Mouse (Mus musculus) liver, adult 2 months (tissue): ENCODE results near the gene Jun. TPM values are rescaled to one million over a fixed set of nuclear protein-coding genes. Genes with fewer than 3 reads are reported as not detected.

Source experiments
- DNase-seq: peaks from one replicate; pipeline ENCODE4 v3.0.0-alpha.2; 2011; ENCODE audit warnings: low read depth, low spot score; ENCODE audit errors: extremely low read depth
- H3K27ac ChIP-seq: fragments of 200-500 bp; replicated peaks from 2 replicates; pipeline ENCODE4 v1.5.1; 2012; ENCODE audit warnings: low read depth, mild to moderate bottlenecking, control low read depth, inconsistent platforms, low read length; ENCODE audit not compliant: insufficient read depth
- H3K27me3 ChIP-seq: fragments of 200-500 bp; 2 replicates; pipeline ENCODE4 v1.6.1; 2012; ENCODE audit warnings: mild to moderate bottlenecking, moderate library complexity, low read length, inconsistent platforms; ENCODE audit not compliant: control insufficient read depth, insufficient read depth
- H3K36me3 ChIP-seq: fragments of 200-500 bp; 2 replicates; pipeline ENCODE4 v1.6.1; 2012; ENCODE audit warnings: low read length, inconsistent platforms; ENCODE audit not compliant: control insufficient read depth, insufficient read depth
- H3K4me1 ChIP-seq: fragments of 200-500 bp; 2 replicates; pipeline ENCODE4 v1.6.1; 2011; ENCODE audit warnings: low read length; ENCODE audit not compliant: control insufficient read depth, insufficient read depth
- H3K4me3 ChIP-seq: fragments of 200-500 bp; 2 replicates; pipeline ENCODE4 v1.5.1; 2011; ENCODE audit warnings: low read depth, mild to moderate bottlenecking, control low read depth, low read length, moderate library complexity; ENCODE audit not compliant: insufficient read depth
- H3K79me2 ChIP-seq: fragments of 200-500 bp; 2 replicates; pipeline ENCODE4 v1.6.1; 2012; ENCODE audit warnings: inconsistent platforms, mild to moderate bottlenecking, low read length, moderate library complexity; ENCODE audit not compliant: control insufficient read depth, insufficient read depth
- H3K9ac ChIP-seq: fragments of 200-500 bp; 2 replicates; pipeline ENCODE4 v1.6.1; 2012; ENCODE audit warnings: low read depth, mild to moderate bottlenecking, control low read depth, inconsistent platforms, low read length
- CTCF ChIP-seq: fragments of 200-500 bp; IDR thresholded peaks from 2 replicates; pipeline ENCODE4 v1.5.1; 2011; ENCODE audit warnings: low read depth, low read length, control low read depth
- POLR2A ChIP-seq: fragments of 200-500 bp; IDR thresholded peaks from 2 replicates; pipeline ENCODE4 v1.6.1; 2011; ENCODE audit warnings: low read length, control low read depth; ENCODE audit not compliant: insufficient read depth; ENCODE audit errors: extremely low read depth
- WGBS: fragments of 180-500 bp; shearing (Covaris S2); methylation state at CpG from one replicate; pipeline ENCODE4 v1.1.7; 2018; 5-methylcytosine and 5-hydroxymethylcytosine counted together
- polyA plus RNA-seq: library from polyadenylated mRNA; depleted of rRNA; stranded (reverse); fragments of >200 nt; gene quantifications from 2 replicates; pipeline ENCODE4 v1.2.3, GENCODE M21; 2012
- total RNA-seq: library from RNA; depleted of rRNA; stranded (reverse); fragments of >200 nt; gene quantifications from 2 replicates; pipeline ENCODE4 v1.2.3, GENCODE M21; 2014

The Jun gene
- total and polyA plus RNA-seq, 2 experiments: 3.7 to 5.7 TPM

DNA sequence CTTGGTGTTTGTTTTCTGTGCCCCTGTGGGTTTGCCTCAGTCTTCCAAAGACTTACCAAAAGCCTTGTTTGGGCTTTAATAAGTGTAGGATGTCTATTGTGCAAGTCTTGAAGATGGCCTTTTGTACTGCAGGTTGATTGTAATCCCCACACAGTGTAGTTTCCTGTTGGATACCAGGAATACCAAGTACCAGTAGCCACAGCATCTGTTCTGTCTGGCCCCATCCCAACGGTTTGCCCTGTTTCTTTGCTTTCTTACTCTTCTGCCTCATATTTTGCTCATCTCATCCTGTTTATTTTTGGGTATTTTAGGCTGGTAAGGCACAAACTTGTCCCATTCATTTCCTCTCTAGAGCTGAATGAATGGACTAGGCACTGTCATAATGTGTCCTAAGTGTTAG is 3.3 kb upstream of the Jun start:
- no peaks in the 10 kb centered on the region for H3K79me2 ChIP-seq
- 53% methylated on average over 1 of the region's 1 CpGs for WGBS
- H3K27me3 ChIP-seq: no peaks in the 10 kb centered on the region
- H3K27ac ChIP-seq: no peak overlapping the region
- H3K36me3 ChIP-seq: no peaks in the 10 kb centered on the region
- H3K4me1 ChIP-seq: no peaks in the 10 kb centered on the region
- no peak for DNase-seq
- TF ChIP-seq CTCF (no peak), POLR2A (no peak)
- H3K9ac ChIP-seq: no peak overlapping the region
- H3K4me3 ChIP-seq: no peak overlapping the region

DNA sequence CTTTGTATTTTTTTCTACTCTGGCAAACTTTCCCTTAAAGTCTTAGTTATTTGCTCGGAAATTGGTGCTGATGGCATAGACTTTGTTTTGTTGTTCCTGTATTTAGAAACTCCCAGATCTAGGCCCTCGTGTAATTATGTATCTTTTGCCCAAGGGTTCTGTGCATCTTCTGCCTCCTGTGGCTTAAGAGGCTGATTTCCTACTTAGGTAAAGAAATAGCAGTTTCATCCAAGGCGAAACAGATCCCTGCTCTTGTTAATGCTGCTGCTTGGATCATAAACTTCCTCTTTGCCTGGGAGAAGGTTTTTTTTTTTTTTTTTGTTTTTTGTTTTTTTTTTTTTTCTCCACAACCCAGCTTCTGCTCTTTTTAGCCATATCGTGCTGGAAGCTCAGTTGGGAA is 2.3 kb upstream of the Jun start:
- TF ChIP-seq CTCF (no peak), POLR2A (no peak)
- 65% methylated on average over 4 of the region's 4 CpGs for WGBS
- peak; percentile 10 for DNase-seq
- Histone ChIP-seq H3K79me2 (no peaks in the 10 kb centered on the region), H3K27me3 (no peaks in the 10 kb centered on the region), H3K9ac (no peak overlapping the region), H3K36me3 (no peaks in the 10 kb centered on the region), H3K4me1 (no peaks in the 10 kb centered on the region), H3K27ac (no peak overlapping the region), H3K4me3 (no peak overlapping the region)

DNA sequence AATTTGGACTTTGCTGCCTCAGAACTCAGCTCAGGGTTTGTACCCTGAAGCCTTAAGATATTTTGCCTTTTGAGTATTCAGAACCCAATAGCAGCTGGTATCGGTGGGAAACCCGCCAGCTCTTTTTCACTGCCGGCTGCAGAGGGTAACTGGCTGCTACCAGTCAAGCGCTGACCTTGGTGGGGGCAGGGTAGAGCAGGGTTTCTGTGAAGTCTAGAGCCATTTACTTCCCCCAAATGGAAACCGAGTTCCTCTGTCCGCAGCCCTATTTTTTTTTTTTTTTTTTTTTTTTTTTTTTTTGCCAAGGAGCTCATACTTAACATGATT is 1.7 kb upstream of the Jun start:
- peak overlapping the region; percentile 35; the same call in 1 of the 2 replicates for H3K4me3 ChIP-seq
- WGBS: 0% methylated on average over 6 of the region's 6 CpGs
- no peaks in the 10 kb centered on the region for H3K79me2 ChIP-seq
- no peak for TF ChIP-seq POLR2A
- DNase-seq: peak; percentile 83
- 0 out of 2 replicates have a peak, but pooled peaks cover 2% of the 10 kb centered on the region for H3K4me1 ChIP-seq
- peak overlapping the region; percentile 84 for H3K27ac ChIP-seq
- H3K36me3 ChIP-seq: no peaks in the 10 kb centered on the region
- peak overlapping the region; percentile 62; the same call in 1 of the 2 replicates for H3K9ac ChIP-seq
- H3K27me3 ChIP-seq: no peaks in the 10 kb centered on the region

DNA sequence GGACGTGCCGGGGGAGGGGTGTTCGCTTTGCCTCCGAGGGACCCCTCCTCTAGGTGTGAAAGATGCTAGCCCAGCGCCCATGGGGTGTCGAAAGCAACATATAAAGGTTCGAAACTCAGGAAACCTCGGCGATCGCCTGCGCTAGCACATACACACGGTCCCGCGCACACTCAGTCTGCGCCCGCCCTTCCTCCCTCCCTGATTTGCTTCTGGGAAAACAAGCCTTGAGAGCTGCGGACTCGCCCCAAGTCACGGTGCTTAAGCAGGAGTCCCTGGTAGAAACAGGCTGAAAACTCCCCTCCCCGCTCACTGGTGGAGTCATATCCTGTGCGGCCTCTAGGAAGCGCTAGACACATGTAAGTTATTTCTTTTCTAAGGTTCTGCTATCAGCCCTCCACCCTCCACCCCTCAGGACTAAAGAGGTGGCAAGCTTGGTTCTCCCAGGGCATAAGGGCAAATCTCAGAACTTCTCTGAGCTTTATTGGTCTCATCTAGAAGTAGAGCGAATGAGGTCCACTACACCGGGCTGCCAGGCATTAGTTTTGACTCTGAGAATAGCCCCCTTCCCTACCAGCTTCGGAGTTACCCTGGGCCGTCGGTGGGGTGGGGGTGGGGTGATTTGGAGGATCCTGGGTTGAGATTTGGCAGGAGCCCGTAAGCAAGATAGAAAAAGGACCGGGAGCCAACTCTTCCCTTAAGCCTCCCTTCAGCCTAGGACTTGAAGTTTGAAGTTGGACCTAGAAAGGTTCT is 1.2 kb upstream of the Jun start:
- Histone ChIP-seq H3K27me3 (no peaks in the 10 kb centered on the region), H3K4me3 (peak overlapping the region; percentile 67), H3K9ac (peak overlapping the region; percentile 87), H3K4me1 (0 out of 2 replicates have a peak, but pooled peaks cover 2% of the 10 kb centered on the region), H3K36me3 (no peaks in the 10 kb centered on the region), H3K27ac (peak overlapping the region; percentile 84), H3K79me2 (no peaks in the 10 kb centered on the region)
- WGBS: under 1% methylated on average over 29 of the region's 29 CpGs
- TF ChIP-seq CTCF: peak; percentile 75
- no peak for TF ChIP-seq POLR2A
- peak; percentile 91 for DNase-seq

DNA sequence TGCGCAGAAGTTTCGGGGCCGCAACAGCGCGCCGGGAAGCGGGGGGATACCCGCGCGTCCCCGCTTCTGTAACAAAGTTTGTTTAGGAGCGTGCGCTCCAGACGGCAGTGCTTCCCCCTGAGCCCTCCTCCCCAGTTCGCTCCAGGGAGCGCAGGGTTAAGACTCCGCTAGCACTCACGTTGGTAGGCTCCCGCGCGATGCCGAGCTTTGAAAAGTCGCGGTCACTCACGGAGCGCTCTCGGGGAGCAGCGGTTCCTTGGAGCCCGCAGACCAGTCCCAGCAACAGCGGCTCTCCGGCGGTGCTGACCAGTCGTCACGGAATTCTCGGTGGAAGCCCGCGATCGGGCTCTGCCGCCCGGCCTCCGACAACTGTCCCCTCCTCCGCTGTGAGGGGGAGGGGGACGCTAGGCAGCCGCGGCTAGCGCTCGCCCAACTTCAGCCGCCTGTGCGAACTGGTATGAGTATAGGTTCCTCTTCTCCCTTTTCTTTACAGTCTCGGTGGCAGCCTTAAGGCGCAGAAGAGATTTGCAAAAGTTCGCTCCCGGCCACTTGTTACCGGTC is 631 bp downstream of the Jun start:
- Histone ChIP-seq H3K79me2 (no peaks in the 10 kb centered on the region), H3K27ac (peak overlapping the region; percentile 92), H3K4me3 (peak overlapping the region; percentile 75), H3K9ac (peak overlapping the region; percentile 86), H3K36me3 (no peaks in the 10 kb centered on the region), H3K4me1 (0 out of 2 replicates have a peak, but pooled peaks cover 2% of the 10 kb centered on the region), H3K27me3 (no peaks in the 10 kb centered on the region)
- TF ChIP-seq POLR2A: no peak
- TF ChIP-seq CTCF: no peak
- no peak for DNase-seq
- under 1% methylated on average over 54 of the region's 54 CpGs for WGBS
